Mouse (Mus musculus): ENCODE measurements around the gene Olfr979. TPM values are rescaled to one million over a fixed set of nuclear protein-coding genes. Genes with fewer than 3 reads are reported as not detected.

The Olfr979 gene
- polyA plus RNA-seq (2014; fragmentation: Illumina TruSeq; extraction: RNeasy Lipid Tissue Mini Kit (QIAGEN cat#74804); ENCODE audit: low read depth, low replicate concordance): not detected

DNA sequence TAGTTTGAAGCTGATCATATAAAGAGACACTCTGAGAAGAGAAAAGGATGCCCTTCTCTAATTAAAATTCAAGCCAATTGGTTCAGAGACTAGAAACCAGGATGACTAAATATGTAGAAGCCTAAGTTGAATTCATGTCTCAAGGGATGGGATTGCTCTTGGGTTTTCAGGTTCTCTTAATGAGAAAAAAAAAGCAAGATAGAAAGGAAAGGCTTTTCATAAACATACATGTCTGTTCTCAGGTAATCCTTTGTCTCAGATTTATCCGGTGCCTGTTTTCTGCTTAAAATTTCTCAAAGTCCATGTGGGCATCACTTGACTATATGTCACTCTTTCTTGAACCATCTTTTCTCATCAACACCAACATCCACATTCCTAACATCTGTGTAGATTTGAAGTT is at the start of gene Olfr979:
Gene Olfr979, minus strand, starts transcription at position 101 of the 400 bp plus-strand sequence.

DNA sequence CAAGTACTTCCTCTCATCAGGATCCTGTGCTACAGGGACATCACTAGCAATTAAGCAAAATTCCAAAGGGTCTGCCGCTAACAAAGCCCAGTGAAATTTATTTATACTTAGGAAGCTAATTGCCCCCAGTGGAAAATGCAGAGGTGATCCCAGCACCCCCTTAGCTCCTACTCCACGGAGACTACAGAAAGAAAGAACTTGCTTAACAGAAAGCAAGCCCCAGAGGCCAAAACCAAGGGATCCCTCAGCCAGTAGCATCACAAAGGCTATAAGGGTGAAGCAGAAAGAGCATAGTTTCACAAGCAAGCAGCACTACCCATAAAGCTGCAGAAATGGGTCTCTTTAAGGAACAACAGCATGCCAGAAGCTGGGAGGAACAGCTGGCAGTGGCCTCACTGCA is 17.9 kb upstream of the Olfr979 start, which contains the start of gene Olfr981:
Gene Olfr981, plus strand, starts transcription at position 301 of the 400 bp plus-strand sequence.

DNA sequence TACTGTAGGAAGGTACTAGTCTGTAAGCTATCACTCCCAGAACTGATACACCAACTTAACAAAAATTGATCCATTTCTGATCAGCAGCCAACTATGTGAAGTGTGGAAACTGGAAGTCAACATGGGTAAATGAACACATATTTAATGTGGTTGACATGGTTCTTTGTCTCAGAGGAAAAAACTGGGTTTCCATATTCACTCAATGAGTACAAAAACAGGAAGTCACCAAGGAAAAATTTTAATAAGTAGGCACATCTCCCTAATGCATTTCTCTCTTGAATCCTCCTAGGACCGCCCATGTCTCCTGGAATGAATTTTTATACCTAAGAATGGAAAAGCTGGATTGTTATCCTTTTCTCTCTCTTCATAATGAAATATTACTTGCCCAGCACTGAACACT is 6.2 kb upstream of the Olfr979 start, which contains the start of gene Olfr980:
Gene Olfr980, minus strand, starts transcription at position 101 of the 400 bp plus-strand sequence.

DNA sequence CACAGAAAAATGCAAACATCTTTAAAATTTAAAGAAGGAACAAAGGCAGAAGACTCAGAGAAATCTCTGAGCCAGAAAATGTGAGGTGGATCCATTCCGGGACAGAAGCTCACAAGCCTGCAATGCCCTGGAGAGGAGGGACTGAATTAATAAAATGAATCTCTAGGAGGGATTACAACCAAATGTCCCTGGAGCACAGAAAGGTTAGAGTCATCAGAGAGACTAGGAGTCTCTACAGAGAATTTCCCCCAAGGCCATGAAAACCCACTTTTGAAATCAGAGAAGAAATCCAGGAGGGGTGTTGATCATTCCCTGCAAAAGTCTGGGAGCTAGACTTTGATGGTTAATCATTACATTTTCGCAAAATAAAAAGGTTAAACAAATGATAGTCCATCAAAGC is 11.5 kb downstream of the Olfr979 start, which contains the start of gene Olfr978:
Gene Olfr978, plus strand, starts transcription at position 301 of the 400 bp plus-strand sequence.

DNA sequence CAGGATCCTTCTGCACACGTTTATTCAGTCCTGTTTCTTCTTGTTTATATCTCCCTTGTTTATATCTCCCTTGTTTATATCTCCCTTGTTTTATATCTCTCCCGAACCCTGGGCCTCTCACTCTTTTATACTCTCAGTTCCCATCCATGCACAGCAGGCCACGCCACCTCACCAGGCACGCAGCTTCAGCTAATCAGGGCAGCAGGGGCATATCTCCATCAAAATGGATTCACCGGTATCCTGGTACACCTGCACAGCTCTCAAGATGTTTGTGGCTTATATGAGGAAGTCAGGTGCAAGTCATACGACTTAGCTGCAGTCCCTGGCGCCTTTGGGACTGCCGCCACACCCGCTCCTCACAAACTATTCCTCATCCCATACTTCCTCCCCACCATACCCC is 42.2 kb downstream of the Olfr979 start, which contains the start of gene Olfr976:
Gene Olfr976, minus strand, starts transcription at position 101 of the 400 bp plus-strand sequence.

DNA sequence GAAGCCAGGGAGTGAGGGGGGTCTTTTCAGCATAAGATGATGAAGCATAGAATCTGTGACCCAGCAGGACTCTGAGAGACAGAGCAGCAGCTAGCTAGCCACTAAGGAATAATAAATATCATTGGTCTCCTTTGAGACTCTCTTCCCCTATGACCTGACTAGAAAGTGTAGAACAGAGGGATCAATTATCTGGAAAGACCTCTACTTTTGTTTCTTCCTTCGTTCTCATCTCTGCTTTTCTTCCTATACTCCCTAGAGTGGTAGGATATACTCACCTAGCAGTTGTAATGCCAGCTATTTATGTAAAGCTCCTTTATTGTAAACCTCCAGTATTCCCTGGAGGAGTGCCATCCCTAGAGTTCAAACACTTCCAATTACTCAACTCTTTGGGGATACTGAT is 51.3 kb downstream of the Olfr979 start, which contains the start of gene Olfr975:
Gene Olfr975, minus strand, starts transcription at position 101 of the 400 bp plus-strand sequence.

Other genes with a start within 250 kb of the Olfr979 start
- not detected for gene Olfr968, start 220.2 kb downstream of the Olfr979 start, polyA plus RNA-seq (2014; fragmentation: Illumina TruSeq; extraction: RNeasy Lipid Tissue Mini Kit (QIAGEN cat#74804); ENCODE audit: low read depth, low replicate concordance)
- gene Olfr969, start 212.5 kb downstream of the Olfr979 start, polyA plus RNA-seq (2014; fragmentation: Illumina TruSeq; extraction: RNeasy Lipid Tissue Mini Kit (QIAGEN cat#74804); ENCODE audit: low read depth, low replicate concordance): not detected
- not detected for gene Olfr970, start 194.6 kb downstream of the Olfr979 start, polyA plus RNA-seq (2014; fragmentation: Illumina TruSeq; extraction: RNeasy Lipid Tissue Mini Kit (QIAGEN cat#74804); ENCODE audit: low read depth, low replicate concordance)
- gene Olfr971, start 166.6 kb downstream of the Olfr979 start, polyA plus RNA-seq (2014; fragmentation: Illumina TruSeq; extraction: RNeasy Lipid Tissue Mini Kit (QIAGEN cat#74804); ENCODE audit: low read depth, low replicate concordance): not detected
- gene Olfr972, start 137.0 kb downstream of the Olfr979 start, polyA plus RNA-seq (2014; fragmentation: Illumina TruSeq; extraction: RNeasy Lipid Tissue Mini Kit (QIAGEN cat#74804); ENCODE audit: low read depth, low replicate concordance): not detected
- gene Olfr229, start 96.1 kb downstream of the Olfr979 start, polyA plus RNA-seq (2014; fragmentation: Illumina TruSeq; extraction: RNeasy Lipid Tissue Mini Kit (QIAGEN cat#74804); ENCODE audit: low read depth, low replicate concordance): not detected
- not detected for gene Olfr974, start 66.0 kb downstream of the Olfr979 start, polyA plus RNA-seq (2014; fragmentation: Illumina TruSeq; extraction: RNeasy Lipid Tissue Mini Kit (QIAGEN cat#74804); ENCODE audit: low read depth, low replicate concordance)
- gene Olfr975, start 51.4 kb downstream of the Olfr979 start, polyA plus RNA-seq (2014; fragmentation: Illumina TruSeq; extraction: RNeasy Lipid Tissue Mini Kit (QIAGEN cat#74804); ENCODE audit: low read depth, low replicate concordance): not detected
- gene Olfr976, start 42.3 kb downstream of the Olfr979 start, polyA plus RNA-seq (2014; fragmentation: Illumina TruSeq; extraction: RNeasy Lipid Tissue Mini Kit (QIAGEN cat#74804); ENCODE audit: low read depth, low replicate concordance): not detected
- not detected for gene Olfr978, start 11.4 kb downstream of the Olfr979 start, polyA plus RNA-seq (2014; fragmentation: Illumina TruSeq; extraction: RNeasy Lipid Tissue Mini Kit (QIAGEN cat#74804); ENCODE audit: low read depth, low replicate concordance)
- gene Olfr980, start 6.1 kb upstream of the Olfr979 start, polyA plus RNA-seq (2014; fragmentation: Illumina TruSeq; extraction: RNeasy Lipid Tissue Mini Kit (QIAGEN cat#74804); ENCODE audit: low read depth, low replicate concordance): not detected
- not detected for gene Olfr981, start 18.0 kb upstream of the Olfr979 start, polyA plus RNA-seq (2014; fragmentation: Illumina TruSeq; extraction: RNeasy Lipid Tissue Mini Kit (QIAGEN cat#74804); ENCODE audit: low read depth, low replicate concordance)
- not detected for gene Olfr982, start 70.4 kb upstream of the Olfr979 start, polyA plus RNA-seq (2014; fragmentation: Illumina TruSeq; extraction: RNeasy Lipid Tissue Mini Kit (QIAGEN cat#74804); ENCODE audit: low read depth, low replicate concordance)
- gene Olfr983, start 90.1 kb upstream of the Olfr979 start, polyA plus RNA-seq (2014; fragmentation: Illumina TruSeq; extraction: RNeasy Lipid Tissue Mini Kit (QIAGEN cat#74804); ENCODE audit: low read depth, low replicate concordance): not detected
- not detected for gene Olfr984, start 110.7 kb upstream of the Olfr979 start, polyA plus RNA-seq (2014; fragmentation: Illumina TruSeq; extraction: RNeasy Lipid Tissue Mini Kit (QIAGEN cat#74804); ENCODE audit: low read depth, low replicate concordance)
- gene Olfr985, start 126.7 kb upstream of the Olfr979 start, polyA plus RNA-seq (2014; fragmentation: Illumina TruSeq; extraction: RNeasy Lipid Tissue Mini Kit (QIAGEN cat#74804); ENCODE audit: low read depth, low replicate concordance): not detected
- gene Tmem225, start 144.7 kb upstream of the Olfr979 start, polyA plus RNA-seq (2014; fragmentation: Illumina TruSeq; extraction: RNeasy Lipid Tissue Mini Kit (QIAGEN cat#74804); ENCODE audit: low read depth, low replicate concordance): 1.7 TPM
- not detected for gene Olfr986, start 177.5 kb upstream of the Olfr979 start, polyA plus RNA-seq (2014; fragmentation: Illumina TruSeq; extraction: RNeasy Lipid Tissue Mini Kit (QIAGEN cat#74804); ENCODE audit: low read depth, low replicate concordance)
- 2.9 TPM for gene Zfp202, start 188.9 kb upstream of the Olfr979 start, polyA plus RNA-seq (2014; fragmentation: Illumina TruSeq; extraction: RNeasy Lipid Tissue Mini Kit (QIAGEN cat#74804); ENCODE audit: low read depth, low replicate concordance)

All from adipose tissue, adult 10 weeks (tissue).